Mouse (Mus musculus) CD4-positive, CD25-positive, alpha-beta regulatory T cell, adult 4 months (primary cell): ENCODE data around the gene Smim27. TPM values are rescaled to one million over a fixed set of nuclear protein-coding genes. Genes with fewer than 3 reads are reported as not detected.
"Not testable (repeated sequence)": the region's sequence is repeated elsewhere in the genome, so short reads cannot be mapped to it uniquely, and the experiment has no call there.

Experiments
- ATAC-seq: one replicate; pipeline ENCODE4 v1.8.0; 2017
- polyA plus RNA-seq, 2 experiments: library from polyadenylated mRNA; unstranded; fragments of 100-300 nt; shearing (Covaris generic); gene quantifications; one replicate each; pipeline ENCODE4 v1.2.1; 2017

The Smim27 gene
- polyA plus RNA-seq, 2 experiments from 2014 or later: 27.6 to 70.5 TPM

- no peak for ATAC-seq
Observed at GRCm38 (mm10) chr4:40264321-40264720, 5.1 kb upstream of the Smim27 start.

- ATAC-seq: no peak
Observed at GRCm38 (mm10) chr4:40267681-40268080, 1.7 kb upstream of the Smim27 start.

GRCm38 (mm10) chr4:40268204-40268813 lies 1.1 kb upstream of the Smim27 start:
- peak; percentile 48 for ATAC-seq

- peak; percentile 7 for ATAC-seq
Observed at GRCm38 (mm10) chr4:40268835-40269234, 544 bp upstream of the Smim27 start.

DNA sequence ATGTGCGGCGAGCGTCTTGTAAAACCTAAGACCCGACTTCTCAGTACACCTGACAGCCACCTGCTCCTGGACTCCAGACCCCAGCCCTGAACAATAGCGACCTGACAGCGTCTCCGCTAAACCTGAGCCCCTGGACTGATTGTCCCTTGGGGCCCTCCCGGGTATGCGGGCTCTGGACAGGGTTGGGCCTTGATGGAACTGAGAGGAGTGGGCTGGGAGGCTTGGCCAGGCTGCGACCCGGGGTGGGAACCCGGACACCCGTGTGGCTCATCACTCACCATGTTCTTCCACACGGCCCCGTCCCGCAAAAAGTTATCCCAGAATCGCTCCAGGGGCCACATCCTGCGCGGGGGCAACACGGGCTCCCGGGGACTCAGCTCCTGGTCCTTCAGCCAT lies 9.5 kb downstream of the Smim27 start:
- no peak for ATAC-seq

GRCm38 (mm10) chr4:40279276-40279900 lies 10.0 kb downstream of the Smim27 start, which contains the start of gene Ndufb6:
TSS of gene Ndufb6 (minus strand) at chr4:40279421.
- peak; percentile 83 for ATAC-seq

GRCm38 (mm10) chr4:40285582-40285981 lies 16.2 kb downstream of the Smim27 start:
- peak; percentile 90 for ATAC-seq

GRCm38 (mm10) chr4:40287415-40287814 lies 18.0 kb downstream of the Smim27 start:
- ATAC-seq: no peak

GRCm38 (mm10) chr4:40289046-40289445 lies 19.7 kb downstream of the Smim27 start:
- ATAC-seq: no peak

DNA sequence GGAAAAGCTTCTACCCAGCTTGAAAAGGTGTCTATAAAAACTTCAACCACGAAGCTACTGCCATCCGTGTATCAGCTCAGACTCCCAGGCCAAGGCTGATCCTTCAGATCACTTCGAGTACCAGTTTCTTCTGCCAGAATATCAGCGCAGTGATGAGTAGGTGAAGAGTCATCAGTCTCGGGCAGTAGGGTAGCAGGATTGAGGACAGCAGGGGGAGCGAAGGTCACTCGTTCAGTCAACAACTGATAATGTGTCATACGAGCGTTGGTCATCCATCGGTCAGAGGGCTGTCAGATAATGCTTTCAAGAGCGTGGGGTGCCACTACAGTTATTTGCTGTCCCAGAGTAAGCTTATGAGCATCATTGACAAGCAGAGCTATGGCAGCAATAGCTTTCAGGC lies 22.1 kb downstream of the Smim27 start:
- ATAC-seq: not testable (repeated sequence)

- no peak for ATAC-seq
Observed at GRCm38 (mm10) chr4:40299169-40299568, 29.8 kb downstream of the Smim27 start.

- peak; percentile 90 for ATAC-seq
Observed at GRCm38 (mm10) chr4:40301076-40301789, 31.9 kb downstream of the Smim27 start.

- peak; percentile 53 for ATAC-seq
Observed at GRCm38 (mm10) chr4:40302445-40303125, 33.2 kb downstream of the Smim27 start.

GRCm38 (mm10) chr4:40309682-40310081 lies 40.3 kb downstream of the Smim27 start:
- no peak for ATAC-seq

- ATAC-seq: no peak
Observed at GRCm38 (mm10) chr4:40310796-40311383, 41.5 kb downstream of the Smim27 start.

GRCm38 (mm10) chr4:40312213-40312612 lies 42.8 kb downstream of the Smim27 start:
- no peak for ATAC-seq

GRCm38 (mm10) chr4:40313026-40313425 lies 43.6 kb downstream of the Smim27 start:
- ATAC-seq: no peak

- no peak for ATAC-seq
Observed at GRCm38 (mm10) chr4:40317404-40317803, 48.0 kb downstream of the Smim27 start.
